Comparison of ENCODE assay signal across 8 mouse cellular contexts in genomic region chr4:134512798-134513197, GRCm38 (mm10). TPM values are rescaled to one million over a fixed set of nuclear protein-coding genes. Genes with fewer than 3 reads are reported as not detected.
A peak's percentile ranks its signal among the peaks of the same experiment; 100 is the strongest.
DNase-seq lines count a peak whose midpoint lies in the region; ATAC-seq lines count a peak whose summit lies in the region.

No protein-coding gene starts in this region.

- H3K9ac ChIP-seq in embryonic facial prominence, embryonic 15.5 days, result no peak overlapping the region
- H3K9ac ChIP-seq in heart, embryonic 14.5 days (ENCODE audit: low read length), result peak overlapping the region; percentile 62; the same call in 1 of the 2 replicates
- no peak overlapping the region for H3K9ac ChIP-seq in kidney, embryonic 15.5 days
- H3K9ac ChIP-seq in lung, embryonic 16.5 days (ENCODE audit: low read length), result no peak overlapping the region

- H3K9me3 ChIP-seq in embryonic facial prominence, embryonic 15.5 days (replicated peaks), result no peaks in the 10 kb centered on the region
- H3K9me3 ChIP-seq in heart, embryonic 14.5 days (ENCODE audit: control insufficient read depth, low read length), result no peaks in the 10 kb centered on the region
- H3K9me3 ChIP-seq in kidney, embryonic 15.5 days (replicated peaks), result no peaks in the 10 kb centered on the region
- no peaks in the 10 kb centered on the region for H3K9me3 ChIP-seq in lung, embryonic 16.5 days (ENCODE audit: control insufficient read depth, low read length)

- DNase-seq in left cerebral cortex, postnatal 14 days (ENCODE audit: low spot score in 2 of 2), result peak; percentile 64 to 66
- DNase-seq in left cerebral cortex, adult 8-10 months (ENCODE audit: low spot score in 2 of 2), result no peak
- peak; percentile 80 for DNase-seq in ovary, postnatal 36 days (ENCODE audit: low spot score)
- DNase-seq in cerebellum, postnatal 36 days, result no peak

- ATAC-seq in embryonic facial prominence, embryonic 15.5 days (ENCODE audit: insufficient number of reproducible peaks, low FRiP score, low TSS enrichment, low read depth), result no peak
- no peak; the same call in 1 of the 2 replicates for ATAC-seq in heart, embryonic 14.5 days (ENCODE audit: insufficient number of reproducible peaks, insufficient read depth, low FRiP score, low read depth)
- ATAC-seq in kidney, embryonic 15.5 days (replicated peaks; ENCODE audit: low FRiP score), result peak; percentile 31
- ATAC-seq in lung, embryonic 16.5 days (ENCODE audit: low read depth), result peak; percentile 49

- H3K4me1 ChIP-seq in embryonic facial prominence, embryonic 15.5 days, result peaks cover 32% of the 10 kb centered on the region
- peaks cover 21 to 48% of the 10 kb centered on the region in 2 experiments for H3K4me1 ChIP-seq in heart, embryonic 14.5 days (ENCODE audit: control insufficient read depth in 2 of 2, insufficient read depth in 2 of 2, low read length in 2 of 2)
- H3K4me1 ChIP-seq in kidney, embryonic 15.5 days, result peaks cover 42% of the 10 kb centered on the region
- peaks cover 27% of the 10 kb centered on the region for H3K4me1 ChIP-seq in lung, embryonic 16.5 days (replicated peaks; ENCODE audit: control insufficient read depth, insufficient read depth, low read length)

- H3K36me3 ChIP-seq in embryonic facial prominence, embryonic 15.5 days, result 0 out of 2 replicates have a peak, but pooled peaks cover 1% of the 10 kb centered on the region
- H3K36me3 ChIP-seq in heart, embryonic 14.5 days (ENCODE audit: control insufficient read depth, insufficient read depth, low read length), result peaks cover 7% of the 10 kb centered on the region; the same call in 1 of the 2 replicates
- H3K36me3 ChIP-seq in kidney, embryonic 15.5 days, result no peaks in the 10 kb centered on the region
- no peaks in the 10 kb centered on the region for H3K36me3 ChIP-seq in lung, embryonic 16.5 days (ENCODE audit: control insufficient read depth, insufficient read depth, low read length)

- H3K27ac ChIP-seq in embryonic facial prominence, embryonic 15.5 days (replicated peaks), result no peak overlapping the region
- 0 out of 4 replicates have a peak overlapping the region, but pooled peaks have one; percentile 14 for H3K27ac ChIP-seq in heart, embryonic 14.5 days (replicated peaks in 1 of 2; ENCODE audit: control insufficient read depth in 1 of 2, insufficient read depth in 1 of 2, low read depth in 2 of 2, low read length in 2 of 2)
- peak overlapping the region; percentile 43; the same call in 1 of the 2 replicates for H3K27ac ChIP-seq in kidney, embryonic 15.5 days
- H3K27ac ChIP-seq in lung, embryonic 16.5 days (ENCODE audit: low read length), result no peak overlapping the region

- 22% methylated on average over 15 of the region's 15 CpGs for WGBS in embryonic facial prominence, embryonic 15.5 days
- WGBS in heart, embryonic 14.5 days, result 15% methylated on average over 14 of the region's 15 CpGs
- WGBS in kidney, embryonic 15.5 days, result 12% methylated on average over 15 of the region's 15 CpGs
- 14% methylated on average over 14 of the region's 15 CpGs for WGBS in lung, embryonic 16.5 days

- H3K4me2 ChIP-seq in embryonic facial prominence, embryonic 15.5 days (replicated peaks), result peak overlapping the region; percentile 46
- H3K4me2 ChIP-seq in heart, embryonic 14.5 days (ENCODE audit: low read length), result peak overlapping the region; percentile 67
- H3K4me2 ChIP-seq in kidney, embryonic 15.5 days, result peak overlapping the region; percentile 56
- peak overlapping the region; percentile 56 for H3K4me2 ChIP-seq in lung, embryonic 16.5 days (ENCODE audit: low read depth, low read length)

- intact Hi-C loops in left cerebral cortex, postnatal 14 days (cut with DNase I), result no loop called here

- H3K4me3 ChIP-seq in embryonic facial prominence, embryonic 15.5 days (replicated peaks), result peak overlapping the region; percentile 20
- peak overlapping the region; percentile 24 to 32 for H3K4me3 ChIP-seq in heart, embryonic 14.5 days (ENCODE audit: control insufficient read depth in 1 of 2, insufficient read depth in 1 of 2, low read depth in 1 of 2, low read length in 2 of 2)
- H3K4me3 ChIP-seq in kidney, embryonic 15.5 days (replicated peaks), result peak overlapping the region; percentile 27
- peak overlapping the region; percentile 26 for H3K4me3 ChIP-seq in lung, embryonic 16.5 days (ENCODE audit: low read length)

- H3K27me3 ChIP-seq in embryonic facial prominence, embryonic 15.5 days, result no peaks in the 10 kb centered on the region
- no peaks in the 10 kb centered on the region for H3K27me3 ChIP-seq in heart, embryonic 14.5 days (ENCODE audit: control insufficient read depth, insufficient read depth, low read length)
- no peaks in the 10 kb centered on the region for H3K27me3 ChIP-seq in kidney, embryonic 15.5 days
- no peaks in the 10 kb centered on the region for H3K27me3 ChIP-seq in lung, embryonic 16.5 days (ENCODE audit: control insufficient read depth, insufficient read depth, low read depth, low read length)

RNA-seq across cellular contexts. Expression of gene Aunip, which starts 2.0 kb away (rescaled TPM):
- total RNA-seq in left cerebral cortex, postnatal 14 days (2021), result under 1 TPM; 0.53 to 0.55 TPM
- total RNA-seq in left cerebral cortex, adult 8-10 months (2022), result under 1 TPM; 0.25 to 0.60 (median 0.34) TPM
- polyA plus RNA-seq in embryonic facial prominence, embryonic 15.5 days (2015; fragmentation: Nextera tagmentation; extraction: Ambion mirVana), result 8.8 and 8.9 TPM in 2 replicates
- polyA plus RNA-seq in heart, embryonic 14.5 days (2014; fragmentation: Nextera tagmentation; extraction: Ambion mirVana), result 2.3 and 3.2 TPM in 2 replicates
- polyA plus RNA-seq in kidney, embryonic 15.5 days (2015; fragmentation: Nextera tagmentation; extraction: Ambion mirVana), result 16.7 and 17.8 TPM in 2 replicates
- polyA plus RNA-seq in lung, embryonic 16.5 days (2015; fragmentation: Nextera tagmentation; extraction: Ambion mirVana), result 14.5 and 15.7 TPM in 2 replicates

RNA-seq across cellular contexts. Expression of gene Paqr7, which starts 16.3 kb away (rescaled TPM):
- total RNA-seq in left cerebral cortex, postnatal 14 days (2021), result 10 to 100 TPM; 54.6 to 55.8 TPM
- 10 to 100 TPM; 58.1 to 64.3 (median 61.1) TPM for total RNA-seq in left cerebral cortex, adult 8-10 months (2022)
- polyA plus RNA-seq in embryonic facial prominence, embryonic 15.5 days (2015; fragmentation: Nextera tagmentation; extraction: Ambion mirVana), result 5.7 and 7.2 TPM in 2 replicates
- 4.2 and 4.6 TPM in 2 replicates for polyA plus RNA-seq in heart, embryonic 14.5 days (2014; fragmentation: Nextera tagmentation; extraction: Ambion mirVana)
- 3.2 and 3.5 TPM in 2 replicates for polyA plus RNA-seq in kidney, embryonic 15.5 days (2015; fragmentation: Nextera tagmentation; extraction: Ambion mirVana)
- 6.9 and 8.7 TPM in 2 replicates for polyA plus RNA-seq in lung, embryonic 16.5 days (2015; fragmentation: Nextera tagmentation; extraction: Ambion mirVana)

RNA-seq across cellular contexts. Expression of gene Mtfr1l, which starts 22.4 kb away (rescaled TPM):
- 10 to 100 TPM; 69.4 to 71.9 TPM for total RNA-seq in left cerebral cortex, postnatal 14 days (2021)
- 10 to 100 TPM; 70.0 to 79.5 (median 71.9) TPM for total RNA-seq in left cerebral cortex, adult 8-10 months (2022)
- 111 and 116 TPM in 2 replicates for polyA plus RNA-seq in embryonic facial prominence, embryonic 15.5 days (2015; fragmentation: Nextera tagmentation; extraction: Ambion mirVana)
- polyA plus RNA-seq in heart, embryonic 14.5 days (2014; fragmentation: Nextera tagmentation; extraction: Ambion mirVana), result 170 and 175 TPM in 2 replicates
- polyA plus RNA-seq in kidney, embryonic 15.5 days (2015; fragmentation: Nextera tagmentation; extraction: Ambion mirVana), result 112 and 115 TPM in 2 replicates
- 110 and 111 TPM in 2 replicates for polyA plus RNA-seq in lung, embryonic 16.5 days (2015; fragmentation: Nextera tagmentation; extraction: Ambion mirVana)

RNA-seq across cellular contexts. Expression of gene Selenon, which starts 39.2 kb away (rescaled TPM):
- 10 to 100 TPM; 19.2 to 20.1 TPM for total RNA-seq in left cerebral cortex, postnatal 14 days (2021)
- total RNA-seq in left cerebral cortex, adult 8-10 months (2022), result 10 to 100 TPM; 20.2 to 21.5 (median 20.9) TPM
- polyA plus RNA-seq in embryonic facial prominence, embryonic 15.5 days (2015; fragmentation: Nextera tagmentation; extraction: Ambion mirVana), result 19.8 and 29.8 TPM in 2 replicates
- polyA plus RNA-seq in heart, embryonic 14.5 days (2014; fragmentation: Nextera tagmentation; extraction: Ambion mirVana), result 41.5 and 43.6 TPM in 2 replicates
- polyA plus RNA-seq in kidney, embryonic 15.5 days (2015; fragmentation: Nextera tagmentation; extraction: Ambion mirVana), result 10.2 and 11.6 TPM in 2 replicates
- polyA plus RNA-seq in lung, embryonic 16.5 days (2015; fragmentation: Nextera tagmentation; extraction: Ambion mirVana), result 9.7 and 10.4 TPM in 2 replicates

RNA-seq across cellular contexts. Expression of gene Stmn1, which starts 44.7 kb away (rescaled TPM):
- total RNA-seq in left cerebral cortex, postnatal 14 days (2021), result 1,000 to 10,000 TPM; 1,227 to 1,286 TPM
- 1,000 to 10,000 TPM in 1 of 4 experiments, 100 to 1,000 TPM in 3; 935 to 1,017 (median 942) TPM for total RNA-seq in left cerebral cortex, adult 8-10 months (2022)
- polyA plus RNA-seq in embryonic facial prominence, embryonic 15.5 days (2015; fragmentation: Nextera tagmentation; extraction: Ambion mirVana), result 1,403 and 1,438 TPM in 2 replicates
- 933 and 977 TPM in 2 replicates for polyA plus RNA-seq in heart, embryonic 14.5 days (2014; fragmentation: Nextera tagmentation; extraction: Ambion mirVana)
- polyA plus RNA-seq in kidney, embryonic 15.5 days (2015; fragmentation: Nextera tagmentation; extraction: Ambion mirVana), result 1,708 and 1,728 TPM in 2 replicates
- polyA plus RNA-seq in lung, embryonic 16.5 days (2015; fragmentation: Nextera tagmentation; extraction: Ambion mirVana), result 1,638 and 1,729 TPM in 2 replicates

Comparison
In these comparisons a context has a peak if more than half of its experiments do, and no peak if none do; other contexts are left out.
1. DNase-seq: peak in left cerebral cortex, postnatal 14 days (2 of 2) and ovary, postnatal 36 days (single experiment); none in left cerebral cortex, adult 8-10 months (0 of 2) and cerebellum, postnatal 36 days (0 of 2).
2. ATAC-seq: peak in kidney, embryonic 15.5 days (single experiment) and lung, embryonic 16.5 days (single experiment); none in embryonic facial prominence, embryonic 15.5 days (single experiment) and heart, embryonic 14.5 days (single experiment).
3. H3K27ac ChIP-seq: peak in heart, embryonic 14.5 days (2 of 2) and kidney, embryonic 15.5 days (single experiment); none in embryonic facial prominence, embryonic 15.5 days (single experiment) and lung, embryonic 16.5 days (single experiment).
4. Peak in every context shown above with its lines, with median percentiles within 50 percentile points of each other: H3K4me2 ChIP-seq and H3K4me3 ChIP-seq.